Mouse (Mus musculus): Measurements from ENCODE around the gene Cdkn1b. TPM values are rescaled to one million over a fixed set of nuclear protein-coding genes. Genes with fewer than 3 reads are reported as not detected.

Gene Cdkn1b
- polyA plus RNA-seq, 2 experiments = 18.8 to 29.8 TPM

GRCm38 (mm10) chr6:134926803-134927594 is 6.8 kb downstream of the Cdkn1b start:
- under 1% methylated on average over 62 of the region's 63 CpGs for WGBS
- peak; percentile 3; the same call in 1 of the 2 replicates for ATAC-seq (ENCODE audit: low FRiP score, low read depth)

GRCm38 (mm10) chr6:134927595-134928095 is 7.4 kb downstream of the Cdkn1b start:
- Histone ChIP-seq H3K4me2 (replicated peaks; ENCODE audit: low read depth, low read length, severe bottlenecking) (peak overlapping the region; percentile 96), H3K27ac (replicated peaks; ENCODE audit: low read depth, low read length) (peak overlapping the region; percentile 99), H3K36me3 (ENCODE audit: control insufficient read depth, insufficient read depth, low read length) (peaks cover 19% of the 10 kb centered on the region), H3K9me3 (ENCODE audit: control insufficient read depth, low read length) (no peaks in the 10 kb centered on the region), H3K4me3 (replicated peaks; ENCODE audit: low read length) (peak overlapping the region; percentile 56), H3K9ac (ENCODE audit: low read depth, low read length, severe bottlenecking) (peak overlapping the region; percentile 87), H3K4me1 (ENCODE audit: control insufficient read depth, insufficient read depth, low read length) (peaks cover 28% of the 10 kb centered on the region), H3K27me3 (ENCODE audit: control insufficient read depth, insufficient read depth, low read length) (no peaks in the 10 kb centered on the region)
- no peak for DNase-seq (ENCODE audit: low spot score)
- no peak for TF ChIP-seq POLR2A (IDR thresholded peaks at IDR 0.05; ENCODE audit: borderline replicate concordance, extremely low read depth, insufficient read depth, insufficient read length)
- ATAC-seq (ENCODE audit: low FRiP score, low read depth) = no peak
- 2% methylated on average over 13 of the region's 13 CpGs for WGBS

More at GRCm38 (mm10) chr6:134926803-134927594, 6.8 kb downstream of the Cdkn1b start:
- Histone ChIP-seq H3K4me1 (ENCODE audit: control insufficient read depth, insufficient read depth, low read length) (peaks cover 34% of the 10 kb centered on the region), H3K9me3 (ENCODE audit: control insufficient read depth, low read length) (no peaks in the 10 kb centered on the region), H3K9ac (ENCODE audit: low read depth, low read length, severe bottlenecking) (peak overlapping the region; percentile 87), H3K27me3 (ENCODE audit: control insufficient read depth, insufficient read depth, low read length) (no peaks in the 10 kb centered on the region), H3K36me3 (ENCODE audit: control insufficient read depth, insufficient read depth, low read length) (peaks cover 19% of the 10 kb centered on the region), H3K4me3 (replicated peaks; ENCODE audit: low read length) (peak overlapping the region; percentile 56), H3K27ac (replicated peaks; ENCODE audit: low read depth, low read length) (peak overlapping the region; percentile 99), H3K4me2 (replicated peaks; ENCODE audit: low read depth, low read length, severe bottlenecking) (peak overlapping the region; percentile 96)
- 0 out of 2 replicates have a peak, but pooled peaks have one; percentile 27 for TF ChIP-seq POLR2A (IDR thresholded peaks at IDR 0.05; ENCODE audit: borderline replicate concordance, extremely low read depth, insufficient read depth, insufficient read length)
- peak; percentile 49 for DNase-seq (ENCODE audit: low spot score)

GRCm38 (mm10) chr6:134928096-134928888 is 8.1 kb downstream of the Cdkn1b start:
- peak; percentile 91 for ATAC-seq (ENCODE audit: low FRiP score, low read depth)
- WGBS = under 1% methylated on average over 50 of the region's 63 CpGs
- peaks cover 24% of the 10 kb centered on the region for H3K4me1 ChIP-seq (ENCODE audit: control insufficient read depth, insufficient read depth, low read length)
- 0 out of 2 replicates have a peak, but pooled peaks have one; percentile 53 for TF ChIP-seq POLR2A (IDR thresholded peaks at IDR 0.05; ENCODE audit: borderline replicate concordance, extremely low read depth, insufficient read depth, insufficient read length)
- peaks cover 17% of the 10 kb centered on the region for H3K36me3 ChIP-seq (ENCODE audit: control insufficient read depth, insufficient read depth, low read length)
- peak overlapping the region; percentile 99 for H3K27ac ChIP-seq (replicated peaks; ENCODE audit: low read depth, low read length)
- peak overlapping the region; percentile 56 for H3K4me3 ChIP-seq (replicated peaks; ENCODE audit: low read length)
- DNase-seq (ENCODE audit: low spot score) = peak; percentile 94
- H3K9me3 ChIP-seq (ENCODE audit: control insufficient read depth, low read length) = no peaks in the 10 kb centered on the region
- peak overlapping the region; percentile 96 for H3K4me2 ChIP-seq (replicated peaks; ENCODE audit: low read depth, low read length, severe bottlenecking)
- H3K9ac ChIP-seq (ENCODE audit: low read depth, low read length, severe bottlenecking) = peak overlapping the region; percentile 87
- no peaks in the 10 kb centered on the region for H3K27me3 ChIP-seq (ENCODE audit: control insufficient read depth, insufficient read depth, low read length)

DNA sequence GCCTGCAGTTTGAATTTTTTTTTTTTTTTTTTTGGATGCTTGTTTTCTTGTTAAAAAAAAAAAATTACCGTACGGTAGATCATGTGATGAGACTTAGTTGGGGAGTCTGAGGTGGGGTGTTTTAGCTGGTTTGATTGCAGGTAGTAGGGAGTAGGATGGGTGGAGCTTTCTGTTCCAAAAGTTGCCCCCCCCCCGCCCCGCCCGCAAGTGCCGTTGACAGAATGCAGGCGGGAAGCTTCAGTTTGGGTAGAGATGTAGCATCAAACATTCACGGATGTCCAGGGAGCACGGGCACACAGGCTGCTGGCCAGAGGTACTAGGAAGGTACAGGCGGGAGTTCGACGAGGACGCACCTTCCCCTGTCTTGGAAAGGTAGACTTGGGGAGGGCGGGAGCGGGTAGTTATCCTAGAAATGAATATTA is 8.7 kb downstream of the Cdkn1b start:
- H3K36me3 ChIP-seq (ENCODE audit: control insufficient read depth, insufficient read depth, low read length) = peaks cover 11% of the 10 kb centered on the region
- H3K27me3 ChIP-seq (ENCODE audit: control insufficient read depth, insufficient read depth, low read length) = no peaks in the 10 kb centered on the region
- peak overlapping the region; percentile 56 for H3K4me3 ChIP-seq (replicated peaks; ENCODE audit: low read length)
- peak; percentile 47 for ATAC-seq (ENCODE audit: low FRiP score, low read depth)
- no peak for DNase-seq (ENCODE audit: low spot score)
- H3K9ac ChIP-seq (ENCODE audit: low read depth, low read length, severe bottlenecking) = peak overlapping the region; percentile 87
- H3K9me3 ChIP-seq (ENCODE audit: control insufficient read depth, low read length) = no peaks in the 10 kb centered on the region
- under 1% methylated on average over 15 of the region's 15 CpGs for WGBS
- peak overlapping the region; percentile 96 for H3K4me2 ChIP-seq (replicated peaks; ENCODE audit: low read depth, low read length, severe bottlenecking)
- no peak for TF ChIP-seq POLR2A (IDR thresholded peaks at IDR 0.05; ENCODE audit: borderline replicate concordance, extremely low read depth, insufficient read depth, insufficient read length)
- peak overlapping the region; percentile 99 for H3K27ac ChIP-seq (replicated peaks; ENCODE audit: low read depth, low read length)
- H3K4me1 ChIP-seq (ENCODE audit: control insufficient read depth, insufficient read depth, low read length) = peaks cover 18% of the 10 kb centered on the region

DNA sequence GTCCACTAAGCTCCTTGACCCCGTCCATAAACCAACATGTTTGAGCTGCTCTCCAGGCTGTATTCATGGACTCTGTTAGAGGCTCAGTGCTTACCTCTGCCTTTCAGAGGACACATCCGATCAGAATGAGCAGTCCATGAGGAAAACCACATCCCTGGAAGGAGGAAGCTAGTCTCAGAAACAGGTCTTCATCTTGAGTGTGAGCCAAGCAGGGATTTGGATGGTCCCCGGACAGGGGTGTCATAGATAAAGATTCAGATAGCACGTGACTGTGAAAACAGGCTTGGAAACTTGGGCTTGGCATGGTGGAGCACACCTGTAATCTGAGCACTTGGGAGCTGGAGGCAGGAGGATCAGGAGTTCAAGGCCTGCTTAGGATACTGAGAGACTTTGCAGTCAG is 9.7 kb downstream of the Cdkn1b start:
- Histone ChIP-seq H3K27ac (replicated peaks; ENCODE audit: low read depth, low read length) (no peak overlapping the region), H3K9ac (ENCODE audit: low read depth, low read length, severe bottlenecking) (0 out of 2 replicates have a peak overlapping the region, but pooled peaks have one; percentile 8)

More for the DNA sequence above, 9.7 kb downstream of the Cdkn1b start:
- no peak for ATAC-seq (ENCODE audit: low FRiP score, low read depth)
- no peak for TF ChIP-seq POLR2A (IDR thresholded peaks at IDR 0.05; ENCODE audit: borderline replicate concordance, extremely low read depth, insufficient read depth, insufficient read length)
- H3K9me3 ChIP-seq (ENCODE audit: control insufficient read depth, low read length) = no peaks in the 10 kb centered on the region
- H3K4me1 ChIP-seq (ENCODE audit: control insufficient read depth, insufficient read depth, low read length) = peaks cover 17% of the 10 kb centered on the region
- no peaks in the 10 kb centered on the region for H3K27me3 ChIP-seq (ENCODE audit: control insufficient read depth, insufficient read depth, low read length)
- H3K4me2 ChIP-seq (replicated peaks; ENCODE audit: low read depth, low read length, severe bottlenecking) = peak overlapping the region; percentile 96
- H3K36me3 ChIP-seq (ENCODE audit: control insufficient read depth, insufficient read depth, low read length) = peaks cover 7% of the 10 kb centered on the region
- peak overlapping the region; percentile 56 for H3K4me3 ChIP-seq (replicated peaks; ENCODE audit: low read length)
- 56% methylated on average over 4 of the region's 4 CpGs for WGBS
- DNase-seq (ENCODE audit: low spot score) = no peak

All from limb, embryonic 14.5 days (tissue).